24 mouse cellular contexts compared by ENCODE assay signal in the genomic region with DNA sequence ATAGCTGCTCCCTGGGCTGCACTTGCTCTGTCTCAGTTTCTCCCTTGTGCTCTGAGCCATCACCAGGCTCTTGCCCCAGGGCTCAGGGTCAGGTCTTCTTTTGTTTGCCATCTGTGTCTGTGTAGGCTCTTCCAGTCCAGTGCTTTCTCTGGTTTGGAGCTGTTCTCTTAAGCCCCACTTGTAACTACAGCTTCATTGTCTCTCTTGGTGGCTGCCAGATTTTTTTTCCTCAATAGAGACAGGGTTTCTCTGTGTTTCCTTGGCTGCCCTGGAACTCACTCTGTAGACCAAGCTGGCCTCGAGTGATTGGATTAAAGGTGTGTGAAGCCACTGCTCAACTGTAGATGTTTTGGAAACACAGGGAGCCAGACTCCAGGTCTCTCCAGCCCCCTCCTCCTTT.
"Had no signal": no experiment of that assay in that cellular context is flagged by ENCODE, and none has a peak within 500 bp of the region (broad histone marks: within the 10 kb centered on the region; RNA-seq: fewer than 3 reads in every experiment).

No protein-coding gene starts in this region.

- H3K27ac ChIP-seq: gastrocnemius, adult 2 months; heart, embryonic 13.5 days; heart, embryonic 15.5 days; hindbrain, embryonic 15.5 days; intestine, embryonic 15.5 days; layer of hippocampus, adult 2 months; left cerebral cortex, adult 2 months; limb, embryonic 10.5 days; limb, embryonic 12.5 days had no signal

- H3K4me1 ChIP-seq: hindbrain, embryonic 15.5 days had no signal

- H3K36me3 ChIP-seq: heart, embryonic 15.5 days; hindbrain, embryonic 15.5 days; intestine, embryonic 15.5 days; limb, embryonic 10.5 days; limb, embryonic 12.5 days had no signal

- H3K4me2 ChIP-seq: heart, embryonic 11.5 days; heart, embryonic 13.5 days; heart, embryonic 15.5 days; hindbrain, embryonic 15.5 days; intestine, embryonic 15.5 days; limb, embryonic 12.5 days; liver, embryonic 11.5 days had no signal

- H3K27me3 ChIP-seq: heart, embryonic 13.5 days; heart, embryonic 15.5 days; hindbrain, embryonic 15.5 days; intestine, embryonic 15.5 days had no signal

- ATAC-seq: inflammation-experienced regulatory T-cells, adult 6 months; intestine, embryonic 15.5 days; intestine, postnatal 0 days had no signal

- H3K9ac ChIP-seq: heart, embryonic 13.5 days; heart, embryonic 15.5 days; hindbrain, embryonic 15.5 days; intestine, embryonic 15.5 days; limb, embryonic 12.5 days had no signal

- DNase-seq: gastrocnemius, postnatal 10 days; gastrocnemius, postnatal 25 days; heart, adult 18-20 months; heart, postnatal 14 days; heart, postnatal 4 days; kidney, adult 18-20 months; kidney, adult 8-10 months; kidney, postnatal 10 days; kidney, postnatal 25 days; kidney, postnatal 4 days; liver had no signal

- H3K9me3 ChIP-seq: heart, embryonic 13.5 days; heart, embryonic 15.5 days; hindbrain, embryonic 15.5 days; intestine, embryonic 15.5 days; limb, embryonic 10.5 days; limb, embryonic 12.5 days had no signal

- H3K4me3 ChIP-seq: gastrocnemius, adult 2 months; heart, embryonic 13.5 days; heart, embryonic 15.5 days; hindbrain, embryonic 15.5 days; intestine, embryonic 15.5 days; layer of hippocampus, adult 2 months; left cerebral cortex, adult 2 months; limb, embryonic 10.5 days; limb, embryonic 12.5 days had no signal
